Mouse (Mus musculus): ENCODE results near the gene Prss16. TPM values are rescaled to one million over a fixed set of nuclear protein-coding genes. Genes with fewer than 3 reads are reported as not detected.

Gene Prss16
- polyA plus RNA-seq, 1 experiment from 2014 or later = 0.51 TPM

GRCm38 (mm10) chr13:21974726-21975473 lies 34.6 kb downstream of the Prss16 start:
- peak overlapping the region; percentile 72 for H3K9ac ChIP-seq (ENCODE audit: low read length)

GRCm38 (mm10) chr13:21974221-21974725 lies 35.3 kb downstream of the Prss16 start:
- peak; percentile 98 for TF ChIP-seq CTCF (IDR thresholded peaks at IDR 0.05; ENCODE audit: low read depth)
- TF ChIP-seq EP300 (optimal IDR thresholded peaks at IDR 0.05) = no peak
- peak; percentile 93 for DNase-seq (ENCODE audit: low spot score)
- H3K36me3 ChIP-seq (ENCODE audit: control insufficient read depth, insufficient read depth, low read length) = no peaks in the 10 kb centered on the region
- H3K9me3 ChIP-seq (ENCODE audit: control insufficient read depth, low read length) = no peaks in the 10 kb centered on the region
- peak overlapping the region; percentile 90 for H3K27ac ChIP-seq (replicated peaks)
- peak overlapping the region; percentile 72 for H3K9ac ChIP-seq (ENCODE audit: low read length)
- peak; percentile 82 for ATAC-seq (ENCODE audit: low FRiP score, low TSS enrichment)
- H3K4me1 ChIP-seq (replicated peaks; ENCODE audit: control insufficient read depth, insufficient read depth) = no peaks in the 10 kb centered on the region
- peak overlapping the region; percentile 63 for H3K4me3 ChIP-seq (ENCODE audit: low read depth, low read length)
- WGBS = under 1% methylated on average over 23 of the region's 23 CpGs
- peak overlapping the region; percentile 45 for H3K4me2 ChIP-seq (replicated peaks; ENCODE audit: low read depth)
- no peaks in the 10 kb centered on the region for H3K27me3 ChIP-seq (ENCODE audit: control insufficient read depth, insufficient read depth, low read length)

More at GRCm38 (mm10) chr13:21974726-21975473, 34.6 kb downstream of the Prss16 start:
- peak; percentile 79 for DNase-seq (ENCODE audit: low spot score)
- ATAC-seq (ENCODE audit: low FRiP score, low TSS enrichment) = peak; percentile 89
- Histone ChIP-seq H3K27me3 (ENCODE audit: control insufficient read depth, insufficient read depth, low read length) (no peaks in the 10 kb centered on the region), H3K4me1 (replicated peaks; ENCODE audit: control insufficient read depth, insufficient read depth) (no peaks in the 10 kb centered on the region), H3K4me3 (ENCODE audit: low read depth, low read length) (peak overlapping the region; percentile 63), H3K27ac (replicated peaks) (peak overlapping the region; percentile 90), H3K9me3 (ENCODE audit: control insufficient read depth, low read length) (no peaks in the 10 kb centered on the region), H3K4me2 (replicated peaks; ENCODE audit: low read depth) (peak overlapping the region; percentile 45), H3K36me3 (ENCODE audit: control insufficient read depth, insufficient read depth, low read length) (no peaks in the 10 kb centered on the region)
- 4% methylated on average over 20 of the region's 20 CpGs for WGBS
- TF ChIP-seq CTCF (IDR thresholded peaks at IDR 0.05; ENCODE audit: low read depth) = no peak
- TF ChIP-seq EP300 (optimal IDR thresholded peaks at IDR 0.05) = no peak

GRCm38 (mm10) chr13:21971641-21972040 lies 37.9 kb downstream of the Prss16 start:
- Histone ChIP-seq H3K4me3 (ENCODE audit: low read depth, low read length) (no peak overlapping the region), H3K9me3 (ENCODE audit: control insufficient read depth, low read length) (no peaks in the 10 kb centered on the region), H3K27me3 (ENCODE audit: control insufficient read depth, insufficient read depth, low read length) (no peaks in the 10 kb centered on the region), H3K36me3 (ENCODE audit: control insufficient read depth, insufficient read depth, low read length) (no peaks in the 10 kb centered on the region), H3K4me2 (replicated peaks; ENCODE audit: low read depth) (no peak overlapping the region), H3K4me1 (replicated peaks; ENCODE audit: control insufficient read depth, insufficient read depth) (no peaks in the 10 kb centered on the region), H3K27ac (replicated peaks) (no peak overlapping the region), H3K9ac (ENCODE audit: low read length) (no peak overlapping the region)
- ATAC-seq (ENCODE audit: low FRiP score, low TSS enrichment) = no peak
- 36% methylated on average over 3 of the region's 3 CpGs for WGBS
- TF ChIP-seq EP300 (optimal IDR thresholded peaks at IDR 0.05) (no peak), CTCF (IDR thresholded peaks at IDR 0.05; ENCODE audit: low read depth) (no peak)
- no peak for DNase-seq (ENCODE audit: low spot score)

GRCm38 (mm10) chr13:21969816-21970215 lies 39.7 kb downstream of the Prss16 start:
- Histone ChIP-seq H3K9me3 (ENCODE audit: control insufficient read depth, low read length) (no peaks in the 10 kb centered on the region), H3K27me3 (ENCODE audit: control insufficient read depth, insufficient read depth, low read length) (no peaks in the 10 kb centered on the region), H3K9ac (ENCODE audit: low read length) (no peak overlapping the region), H3K27ac (replicated peaks) (no peak overlapping the region), H3K4me2 (replicated peaks; ENCODE audit: low read depth) (no peak overlapping the region), H3K4me3 (ENCODE audit: low read depth, low read length) (no peak overlapping the region), H3K36me3 (ENCODE audit: control insufficient read depth, insufficient read depth, low read length) (no peaks in the 10 kb centered on the region), H3K4me1 (replicated peaks; ENCODE audit: control insufficient read depth, insufficient read depth) (no peaks in the 10 kb centered on the region)
- DNase-seq (ENCODE audit: low spot score) (no peak), ATAC-seq (ENCODE audit: low FRiP score, low TSS enrichment) (no peak)
- 43% methylated on average over 2 of the region's 2 CpGs for WGBS
- TF ChIP-seq CTCF (IDR thresholded peaks at IDR 0.05; ENCODE audit: low read depth) (no peak), EP300 (optimal IDR thresholded peaks at IDR 0.05) (no peak)

GRCm38 (mm10) chr13:21969269-21969668 lies 40.3 kb downstream of the Prss16 start:
- Histone ChIP-seq H3K4me3 (ENCODE audit: low read depth, low read length) (no peak overlapping the region), H3K36me3 (ENCODE audit: control insufficient read depth, insufficient read depth, low read length) (no peaks in the 10 kb centered on the region), H3K9me3 (ENCODE audit: control insufficient read depth, low read length) (no peaks in the 10 kb centered on the region), H3K4me2 (replicated peaks; ENCODE audit: low read depth) (no peak overlapping the region), H3K27me3 (ENCODE audit: control insufficient read depth, insufficient read depth, low read length) (no peaks in the 10 kb centered on the region), H3K27ac (replicated peaks) (no peak overlapping the region), H3K9ac (ENCODE audit: low read length) (no peak overlapping the region), H3K4me1 (replicated peaks; ENCODE audit: control insufficient read depth, insufficient read depth) (no peaks in the 10 kb centered on the region)
- DNase-seq (ENCODE audit: low spot score) (no peak), ATAC-seq (ENCODE audit: low FRiP score, low TSS enrichment) (no peak)
- TF ChIP-seq CTCF (IDR thresholded peaks at IDR 0.05; ENCODE audit: low read depth) (no peak), EP300 (optimal IDR thresholded peaks at IDR 0.05) (no peak)
- WGBS = 42% methylated on average over 1 of the region's 1 CpGs

Small RNA genes within 50 kb of the gene (microRNA-seq; reads per million reads assigned to microRNA genes)
- gene Gm44390 (not detected), gene Gm44486 (not detected)

Other genes starting within 250 kb of the Prss16 start
- gene Hist1h1b, start 229.1 kb downstream of the Prss16 start, polyA plus RNA-seq (2015; fragmentation: Nextera tagmentation; extraction: Ambion mirVana) = 4.3 and 10.5 TPM in 2 replicates
- gene Hist1h3i, start 226.4 kb downstream of the Prss16 start, polyA plus RNA-seq (2015; fragmentation: Nextera tagmentation; extraction: Ambion mirVana) = 31.2 and 44.3 TPM in 2 replicates
- gene Hist1h2an, start 222.5 kb downstream of the Prss16 start, polyA plus RNA-seq (2015; fragmentation: Nextera tagmentation; extraction: Ambion mirVana) = 1.4 and 1.6 TPM in 2 replicates
- 0.54 and 2.0 TPM in 2 replicates for gene Hist1h2bp, start 222.3 kb downstream of the Prss16 start, polyA plus RNA-seq (2015; fragmentation: Nextera tagmentation; extraction: Ambion mirVana)
- gene Hist1h2bq, start 199.5 kb downstream of the Prss16 start, polyA plus RNA-seq (2015; fragmentation: Nextera tagmentation; extraction: Ambion mirVana) = 7.7 and 9.9 TPM in 2 replicates
- gene Hist1h2ao, start 199.3 kb downstream of the Prss16 start, polyA plus RNA-seq (2015; fragmentation: Nextera tagmentation; extraction: Ambion mirVana) = 0.95 and 1.1 TPM in 2 replicates
- 1.1 TPM in 1 of 2 replicates, not detected in the other for gene Hist1h4m, start 198.0 kb downstream of the Prss16 start, polyA plus RNA-seq (2015; fragmentation: Nextera tagmentation; extraction: Ambion mirVana)
- gene Hist1h4n, start 177.5 kb downstream of the Prss16 start, polyA plus RNA-seq (2015; fragmentation: Nextera tagmentation; extraction: Ambion mirVana) = 4.0 and 4.6 TPM in 2 replicates
- 1,237 and 1,874 TPM in 2 replicates for gene Hist1h2ap, start 176.2 kb downstream of the Prss16 start, polyA plus RNA-seq (2015; fragmentation: Nextera tagmentation; extraction: Ambion mirVana)
- 8.1 and 10.0 TPM in 2 replicates for gene Hist1h2br, start 176.0 kb downstream of the Prss16 start, polyA plus RNA-seq (2015; fragmentation: Nextera tagmentation; extraction: Ambion mirVana)
- gene Zfp184, start 64.6 kb downstream of the Prss16 start, polyA plus RNA-seq (2015; fragmentation: Nextera tagmentation; extraction: Ambion mirVana) = 1.4 and 1.6 TPM in 2 replicates
- 0.05 TPM in 1 of 2 replicates, not detected in the other for gene Pom121l2, start 28.5 kb downstream of the Prss16 start, polyA plus RNA-seq (2015; fragmentation: Nextera tagmentation; extraction: Ambion mirVana)
- 2.1 TPM in 1 of 2 replicates, not detected in the other for gene Hist1h2ah, start 25.8 kb upstream of the Prss16 start, polyA plus RNA-seq (2015; fragmentation: Nextera tagmentation; extraction: Ambion mirVana)
- 0.35 and 0.99 TPM in 2 replicates for gene Hist1h2bk, start 26.1 kb upstream of the Prss16 start, polyA plus RNA-seq (2015; fragmentation: Nextera tagmentation; extraction: Ambion mirVana)
- gene Hist1h4i, start 31.6 kb upstream of the Prss16 start, polyA plus RNA-seq (2015; fragmentation: Nextera tagmentation; extraction: Ambion mirVana) = 5.8 and 5.9 TPM in 2 replicates
- 12.1 and 12.6 TPM in 2 replicates for gene Hist1h2ag, start 33.2 kb upstream of the Prss16 start, polyA plus RNA-seq (2015; fragmentation: Nextera tagmentation; extraction: Ambion mirVana)
- 1.1 and 3.7 TPM in 2 replicates for gene Hist1h2bj, start 33.5 kb upstream of the Prss16 start, polyA plus RNA-seq (2015; fragmentation: Nextera tagmentation; extraction: Ambion mirVana)
- 0.04 TPM in 1 of 2 replicates, not detected in the other for gene Vmn1r188, start 74.7 kb upstream of the Prss16 start, polyA plus RNA-seq (2015; fragmentation: Nextera tagmentation; extraction: Ambion mirVana)
- not detected in 2 replicates for gene Vmn1r189, start 96.1 kb upstream of the Prss16 start, polyA plus RNA-seq (2015; fragmentation: Nextera tagmentation; extraction: Ambion mirVana)
- gene Vmn1r191, start 174.2 kb upstream of the Prss16 start, polyA plus RNA-seq (2015; fragmentation: Nextera tagmentation; extraction: Ambion mirVana) = not detected in 2 replicates
- not detected in 2 replicates for gene Vmn1r192, start 181.4 kb upstream of the Prss16 start, polyA plus RNA-seq (2015; fragmentation: Nextera tagmentation; extraction: Ambion mirVana)
- 0.01 TPM in 1 of 2 replicates, not detected in the other for gene Vmn1r193, start 213.4 kb upstream of the Prss16 start, polyA plus RNA-seq (2015; fragmentation: Nextera tagmentation; extraction: Ambion mirVana)
- gene Vmn1r194, start 234.5 kb upstream of the Prss16 start, polyA plus RNA-seq (2015; fragmentation: Nextera tagmentation; extraction: Ambion mirVana) = not detected in 2 replicates

Measured in stomach, postnatal 0 days (tissue).